Mouse (Mus musculus) erythroid progenitor cell, adult 5-6 weeks (primary cell): ENCODE results near the gene Gm6040. TPM values are rescaled to one million over a fixed set of nuclear protein-coding genes. Genes with fewer than 3 reads are reported as not detected.

Experiments
- ATAC-seq: replicated peaks from 2 replicates; pipeline ENCODE4 v1.8.0; 2016; ENCODE audit warnings: moderate number of reproducible peaks, mild to moderate bottlenecking, moderate TSS enrichment, inconsistent platforms; ENCODE audit not compliant: poor library complexity, low FRiP score, severe bottlenecking
- total RNA-seq, 2 experiments: library from RNA; stranded (forward) in 1 of 2; stranded (reverse) in 1 of 2; fragments of 150-400 nt in 1 of 2; fragments of 186-747, 209-891 nt in 1 of 2; gene quantifications; 2 replicates each; pipeline versions ENCODE4 v1.2.3 to v1.2.4; 2015 to 2017; ENCODE audit warnings: low replicate concordance in 2 of 2

Gm6040 gene
- total RNA-seq (2015; ENCODE audit: low replicate concordance): not detected in 2 replicates
- total RNA-seq (2017; ENCODE audit: low replicate concordance): not detected in 2 replicates

- ATAC-seq: no peak
Measured at GRCm38 (mm10) chr8:20921971-20922370, at the start of gene Gm6040. TSS of gene Gm6040 (minus strand) at chr8:20922071.

- no peak for ATAC-seq
Measured at GRCm38 (mm10) chr8:20964531-20964930, 42.7 kb upstream of the Gm6040 start.

GRCm38 (mm10) chr8:20944610-20945009 is 22.7 kb upstream of the Gm6040 start, which contains the start of gene AY761185:
TSS of gene AY761185 (minus strand) at chr8:20944710.
- no peak for ATAC-seq

GRCm38 (mm10) chr8:20912288-20912687 is 9.6 kb downstream of the Gm6040 start:
- no peak for ATAC-seq

GRCm38 (mm10) chr8:20908256-20908655 is 13.6 kb downstream of the Gm6040 start:
- ATAC-seq: no peak

- no peak for ATAC-seq
Measured at GRCm38 (mm10) chr8:20907119-20907518, 14.8 kb downstream of the Gm6040 start.

GRCm38 (mm10) chr8:20902527-20902926 is 19.3 kb downstream of the Gm6040 start, which contains the start of gene Gm15056:
TSS of gene Gm15056 (minus strand) at chr8:20902627.
- ATAC-seq: no peak

GRCm38 (mm10) chr8:20892369-20892768 is 29.5 kb downstream of the Gm6040 start, which contains the start of gene Defb33:
TSS of gene Defb33 (plus strand) at chr8:20892669.
- no peak for ATAC-seq

- ATAC-seq: no peak
Measured at GRCm38 (mm10) chr8:20874608-20875007, 47.3 kb downstream of the Gm6040 start.

Other genes starting within 250 kb of the Gm6040 start
- not detected in 2 replicates for gene Defb33, start 29.4 kb downstream of the Gm6040 start, total RNA-seq (2015; ENCODE audit: low replicate concordance)
- gene Defb33, start 29.4 kb downstream of the Gm6040 start, total RNA-seq (2017; ENCODE audit: low replicate concordance): not detected in 2 replicates
- not detected in 2 replicates for gene Gm15056, start 19.4 kb downstream of the Gm6040 start, total RNA-seq (2015; ENCODE audit: low replicate concordance)
- not detected in 2 replicates for gene Gm15056, start 19.4 kb downstream of the Gm6040 start, total RNA-seq (2017; ENCODE audit: low replicate concordance)
- not detected in 2 replicates for gene AY761185, start 22.6 kb upstream of the Gm6040 start, total RNA-seq (2015; ENCODE audit: low replicate concordance)
- not detected in 2 replicates for gene AY761185, start 22.6 kb upstream of the Gm6040 start, total RNA-seq (2017; ENCODE audit: low replicate concordance)
- gene Defa21, start 103.5 kb upstream of the Gm6040 start, total RNA-seq (2015; ENCODE audit: low replicate concordance): not detected in 2 replicates
- gene Defa21, start 103.5 kb upstream of the Gm6040 start, total RNA-seq (2017; ENCODE audit: low replicate concordance): not detected in 2 replicates
- gene Defa23, start 133.0 kb upstream of the Gm6040 start, total RNA-seq (2015; ENCODE audit: low replicate concordance): not detected in 2 replicates
- gene Defa23, start 133.0 kb upstream of the Gm6040 start, total RNA-seq (2017; ENCODE audit: low replicate concordance): not detected in 2 replicates
- gene Defa35, start 143.0 kb upstream of the Gm6040 start, total RNA-seq (2015; ENCODE audit: low replicate concordance): not detected in 2 replicates
- not detected in 2 replicates for gene Defa35, start 143.0 kb upstream of the Gm6040 start, total RNA-seq (2017; ENCODE audit: low replicate concordance)
- gene Defa25, start 162.4 kb upstream of the Gm6040 start, total RNA-seq (2015; ENCODE audit: low replicate concordance): not detected in 2 replicates
- gene Defa25, start 162.4 kb upstream of the Gm6040 start, total RNA-seq (2017; ENCODE audit: low replicate concordance): not detected in 2 replicates
- gene Gm14851, start 174.0 kb upstream of the Gm6040 start, total RNA-seq (2015; ENCODE audit: low replicate concordance): not detected in 2 replicates
- not detected in 2 replicates for gene Gm14851, start 174.0 kb upstream of the Gm6040 start, total RNA-seq (2017; ENCODE audit: low replicate concordance)
- gene Defa30, start 212.6 kb upstream of the Gm6040 start, total RNA-seq (2015; ENCODE audit: low replicate concordance): not detected in 2 replicates
- not detected in 2 replicates for gene Defa30, start 212.6 kb upstream of the Gm6040 start, total RNA-seq (2017; ENCODE audit: low replicate concordance)
- gene Defa22, start 240.2 kb upstream of the Gm6040 start, total RNA-seq (2015; ENCODE audit: low replicate concordance): not detected in 2 replicates
- gene Defa22, start 240.2 kb upstream of the Gm6040 start, total RNA-seq (2017; ENCODE audit: low replicate concordance): not detected in 2 replicates